Mouse (Mus musculus): ENCODE data around the gene Pabpc4.

Pabpc4 gene

DNA sequence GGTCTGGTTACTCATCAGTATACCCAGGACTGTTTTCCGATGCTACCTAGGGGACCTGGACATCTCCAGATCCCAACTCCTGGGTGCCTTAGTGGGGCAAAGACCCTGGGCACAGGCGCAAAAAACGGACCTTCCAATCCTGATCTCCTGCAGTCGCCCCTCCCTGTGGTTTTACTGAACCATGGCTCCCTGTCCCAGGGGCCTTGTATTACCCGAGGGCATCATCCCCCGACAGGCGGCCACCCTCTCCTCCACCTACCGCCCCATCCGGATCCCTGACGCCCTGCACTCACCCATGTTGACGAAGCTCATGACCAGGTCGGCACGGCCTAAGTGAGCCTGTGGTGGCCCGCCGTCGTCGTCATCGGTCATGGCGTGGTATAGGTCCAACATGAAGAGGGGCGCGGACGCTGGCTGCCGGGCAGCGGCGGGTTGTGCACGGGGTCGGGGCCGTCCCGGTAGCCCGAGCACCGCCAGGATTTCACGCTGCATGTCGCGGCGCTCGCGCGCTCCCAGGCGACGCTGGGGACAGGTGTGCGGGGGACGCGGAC lies 80.0 kb downstream of the Pabpc4 start:
- in situ Hi-C loops (cut with MboI, MseI): no loop called here

DNA sequence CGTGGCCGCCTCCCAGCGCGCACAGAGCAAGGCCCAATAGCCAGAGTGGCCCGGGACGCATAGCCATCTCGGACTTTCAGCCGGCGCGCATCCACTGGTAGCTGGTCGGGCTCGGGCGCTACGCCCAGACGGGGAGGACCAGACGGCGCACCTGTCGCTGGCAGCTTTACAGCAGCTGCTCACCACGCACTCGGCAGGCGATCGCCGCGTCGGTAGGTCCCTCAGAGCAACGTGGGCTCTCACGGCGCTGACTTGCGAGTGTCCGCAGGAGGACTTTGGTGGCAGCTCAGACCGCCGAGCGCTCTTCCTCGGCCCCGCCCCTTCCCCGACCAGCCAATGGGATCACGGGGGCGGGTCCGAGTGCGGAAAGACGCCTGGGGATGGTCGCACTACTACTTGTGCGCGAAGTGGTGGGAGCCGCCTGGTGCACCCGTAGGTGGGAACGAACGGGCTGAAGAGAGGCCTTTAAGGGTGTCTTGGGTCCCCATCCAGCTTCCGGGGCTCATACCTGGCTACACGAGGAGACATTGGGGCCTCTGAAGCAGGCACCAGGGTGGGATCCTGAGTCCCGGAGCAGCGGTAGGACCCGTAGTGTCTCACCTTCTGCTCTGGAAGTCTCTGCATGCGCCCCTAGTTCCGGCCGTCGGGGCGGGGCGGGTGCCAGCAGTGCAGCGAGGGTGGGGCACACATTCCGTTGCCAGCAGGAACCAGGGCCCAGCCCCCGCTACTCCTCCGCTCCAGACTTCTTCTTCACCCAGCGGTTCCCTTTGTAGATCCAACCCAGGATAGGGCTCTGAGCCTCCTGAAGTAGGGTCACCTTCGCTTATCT lies 80.7 kb downstream of the Pabpc4 start, which contains the start of gene Bmp8a:
TSS of gene Bmp8a (minus strand) at position 611 of the 829 bp plus-strand sequence.
- in situ Hi-C loops (cut with MboI, MseI): no loop called here

DNA sequence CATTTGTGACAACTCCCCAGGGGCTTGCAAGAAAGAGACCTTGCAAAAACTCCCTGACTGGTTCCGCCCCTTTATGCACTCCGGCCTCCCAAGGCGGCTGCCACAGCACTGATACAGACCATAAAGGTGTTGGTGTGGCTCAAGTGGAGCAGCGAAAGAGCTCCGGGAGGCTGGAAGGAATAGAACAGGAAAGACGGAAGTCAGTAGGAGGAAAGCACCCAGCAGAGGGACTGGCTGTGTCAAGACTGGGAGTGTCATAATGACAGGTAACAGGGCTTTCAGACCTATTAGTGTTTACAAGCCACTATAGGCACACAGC lies 81.3 kb downstream of the Pabpc4 start:
- in situ Hi-C loops (cut with MboI, MseI): no loop called here

All from T-helper 2 cell (primary cell).